Mouse (Mus musculus) forebrain, postnatal 0 days (tissue): ENCODE measurements around the gene Pigk. TPM values are rescaled to one million over a fixed set of nuclear protein-coding genes. Genes with fewer than 3 reads are reported as not detected.

Experiments used
- ATAC-seq: fragments of 200-750 bp; cut with Nextera tagmentation; 2 replicates; pipeline ENCODE4 v1.8.0; 2017; ENCODE audit warnings: mild to moderate bottlenecking, moderate library complexity
- DNase-seq: peaks from one replicate; pipeline ENCODE4 v3.0.0-alpha.2; 2015
- H3K27ac ChIP-seq: fragments of 300-500 bp; sonication (generic); 2 replicates; pipeline ENCODE4 v1.5.1; 2014; ENCODE audit warnings: low read depth, mild to moderate bottlenecking, antibody characterized with exemption, low read length, moderate library complexity, mixed read lengths
- H3K27me3 ChIP-seq: fragments of 300-500 bp; sonication (generic); 2 replicates; pipeline ENCODE4 v1.6.1; 2014; ENCODE audit warnings: mild to moderate bottlenecking, low read length, mixed read lengths; ENCODE audit not compliant: insufficient read depth
- H3K36me3 ChIP-seq: fragments of 300-500 bp; sonication (generic); 2 replicates; pipeline ENCODE4 v1.6.1; 2014; ENCODE audit warnings: mild to moderate bottlenecking, moderate library complexity; ENCODE audit not compliant: insufficient read depth
- H3K4me1 ChIP-seq: fragments of 300-500 bp; sonication (generic); 2 replicates; pipeline ENCODE4 v1.6.1; 2014; ENCODE audit warnings: antibody characterized with exemption; ENCODE audit not compliant: insufficient read depth
- H3K4me2 ChIP-seq: fragments of 300-500 bp; sonication (generic); 2 replicates; pipeline ENCODE4 v1.6.1; 2014; ENCODE audit warnings: low read depth, mild to moderate bottlenecking, moderate library complexity
- H3K4me3 ChIP-seq: fragments of 300-500 bp; sonication (generic); 2 replicates; pipeline ENCODE4 v1.5.1; 2014; ENCODE audit warnings: low read depth, low read length, mixed read lengths
- H3K9ac ChIP-seq: fragments of 300-500 bp; sonication (generic); 2 replicates; pipeline ENCODE4 v1.6.1; 2014; ENCODE audit warnings: mild to moderate bottlenecking
- H3K9me3 ChIP-seq: fragments of 300-500 bp; sonication (generic); 2 replicates; pipeline ENCODE4 v1.6.1; 2016; ENCODE audit warnings: low read length
- CTCF ChIP-seq: sonication (generic); IDR thresholded peaks from 2 replicates; pipeline ENCODE4 v1.5.1; 2016; ENCODE audit warnings: antibody characterized with exemption, control low read depth, low read depth
- WGBS: fragments of 180-500 bp; shearing (Covaris S2); extraction: QIAGEN DNeasy Blood & Tissue Kit; methylation state at CpG from one replicate; pipeline ENCODE4 v1.1.7; 2014; 5-methylcytosine and 5-hydroxymethylcytosine counted together
- polyA plus RNA-seq: library from polyadenylated mRNA; unstranded; fragments of >200 nt; fragmentation: Nextera tagmentation; extraction: Ambion mirVana; gene quantifications from 2 replicates; pipeline ENCODE4 v1.2.1, GENCODE M21; 2015
- total RNA-seq: library from RNA; depleted of rRNA; stranded (reverse); fragments of >200 nt; gene quantifications from 2 replicates; pipeline ENCODE4 v1.2.3, GENCODE M21; 2014

The Pigk gene
- total and polyA plus RNA-seq, 2 experiments from 2014 or later: 31.8 to 46.0 TPM

DNA sequence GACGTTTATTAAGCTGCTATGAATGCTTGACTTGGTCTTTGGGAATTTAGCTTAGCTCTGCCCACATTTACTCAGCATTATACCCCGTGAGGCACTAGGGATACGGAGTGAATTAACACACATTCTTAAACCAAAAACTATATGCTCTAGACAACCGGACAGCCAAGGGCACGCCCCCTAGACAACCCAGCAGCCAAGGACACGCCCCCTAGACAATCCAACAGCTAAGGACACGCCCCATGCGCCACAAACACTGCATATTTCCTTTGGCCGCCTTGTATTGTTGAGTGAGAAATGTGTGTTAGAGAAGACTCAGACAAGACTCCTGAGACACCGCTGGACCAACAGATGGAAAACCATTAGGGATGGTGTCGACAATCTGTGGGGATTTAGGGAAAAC lies 229.1 kb downstream of the Pigk start:
- H3K36me3 ChIP-seq: no peaks in the 10 kb centered on the region
- no peaks in the 10 kb centered on the region for H3K9me3 ChIP-seq
- no peak for TF ChIP-seq CTCF
- ATAC-seq (no peak), DNase-seq (no peak)
- H3K9ac ChIP-seq: no peak overlapping the region
- H3K27me3 ChIP-seq: no peaks in the 10 kb centered on the region
- H3K27ac ChIP-seq: no peak overlapping the region
- H3K4me1 ChIP-seq: no peaks in the 10 kb centered on the region; the same call in 1 of the 2 replicates
- H3K4me3 ChIP-seq: no peak overlapping the region
- 64% methylated on average over 11 of the region's 11 CpGs for WGBS
- no peak overlapping the region for H3K4me2 ChIP-seq

DNA sequence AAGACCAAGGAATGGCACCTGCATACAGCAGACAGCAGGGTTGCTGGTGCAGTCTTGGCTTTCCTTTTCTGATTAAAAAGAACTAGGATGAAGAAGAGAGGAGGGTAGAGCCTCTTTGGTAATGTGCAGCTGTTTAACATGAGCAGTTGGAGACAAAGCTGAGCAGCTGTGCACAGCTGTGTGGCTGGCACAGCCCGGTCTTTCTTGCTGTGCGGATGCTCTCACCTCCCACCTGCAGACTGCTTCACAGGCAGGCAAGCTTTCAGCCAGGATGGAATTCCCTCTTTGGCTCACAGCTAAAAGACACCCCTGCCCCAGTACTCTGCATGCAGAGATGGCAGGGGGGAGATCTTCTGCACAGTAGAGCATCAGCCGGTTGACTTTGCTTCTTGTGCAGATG lies 230.9 kb downstream of the Pigk start:
- H3K27me3 ChIP-seq: no peaks in the 10 kb centered on the region
- no peaks in the 10 kb centered on the region for H3K36me3 ChIP-seq
- WGBS: 72% methylated on average over 3 of the region's 3 CpGs
- no peak overlapping the region for H3K4me2 ChIP-seq
- no peak for TF ChIP-seq CTCF
- H3K9me3 ChIP-seq: no peaks in the 10 kb centered on the region
- H3K27ac ChIP-seq: no peak overlapping the region
- DNase-seq (no peak), ATAC-seq (0 out of 2 replicates have a peak, but pooled peaks have one; percentile 19)
- H3K9ac ChIP-seq: no peak overlapping the region
- no peaks in the 10 kb centered on the region; the same call in 1 of the 2 replicates for H3K4me1 ChIP-seq
- no peak overlapping the region for H3K4me3 ChIP-seq

DNA sequence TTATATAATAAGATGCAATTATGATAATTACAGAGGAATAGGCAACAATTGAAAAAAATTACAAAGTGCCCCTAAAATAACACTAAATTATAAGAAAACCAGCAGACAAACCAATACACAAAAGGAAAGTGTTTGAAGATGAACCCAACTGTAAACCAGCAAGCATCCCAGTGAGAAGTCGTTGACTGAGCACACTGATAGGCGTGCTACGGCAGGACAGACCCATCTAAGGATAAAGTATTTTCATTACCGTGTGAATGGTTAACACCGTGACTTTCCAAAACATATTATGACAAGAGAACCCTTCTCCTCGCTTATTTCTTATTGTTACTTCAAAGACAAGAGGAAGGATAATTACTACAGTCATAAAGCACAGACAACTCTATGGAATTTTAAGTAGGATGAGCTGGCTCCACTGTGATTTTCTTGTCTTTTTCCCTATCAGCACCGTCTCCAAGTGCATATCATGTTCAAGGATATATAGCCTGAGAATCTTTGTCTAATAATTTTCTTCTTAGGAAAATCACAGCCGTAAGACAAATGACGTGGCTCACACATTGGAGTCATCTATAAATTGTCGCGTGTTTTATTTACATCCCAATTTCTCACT lies 233.2 kb downstream of the Pigk start:
- ATAC-seq: peak; percentile 68; the same call in 1 of the 2 replicates

DNA sequence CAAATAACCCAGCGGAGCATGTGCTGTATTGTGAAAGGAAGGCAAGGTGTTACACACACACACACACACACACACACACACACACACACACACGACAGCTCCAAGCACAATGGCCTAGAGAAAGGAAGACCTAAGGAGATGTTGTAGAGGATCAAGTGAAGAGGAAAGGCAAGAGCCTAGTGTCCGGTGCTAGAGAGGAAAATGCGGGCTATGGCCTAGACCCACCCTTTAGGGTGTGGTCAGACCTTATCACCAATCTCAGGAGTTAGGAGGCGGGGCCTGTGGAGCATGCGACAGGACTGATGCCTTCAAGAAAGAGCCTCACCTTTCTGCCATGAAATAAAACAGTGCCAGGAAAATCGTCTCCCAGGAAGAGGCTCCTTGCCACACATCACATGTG lies 234.7 kb downstream of the Pigk start:
- H3K27ac ChIP-seq: no peak overlapping the region
- no peak for ATAC-seq
- H3K36me3 ChIP-seq: no peaks in the 10 kb centered on the region
- no peaks in the 10 kb centered on the region for H3K9me3 ChIP-seq
- no peak for DNase-seq
- 82% methylated on average over 7 of the region's 7 CpGs for WGBS
- TF ChIP-seq CTCF: no peak
- no peak overlapping the region for H3K4me3 ChIP-seq
- no peaks in the 10 kb centered on the region for H3K27me3 ChIP-seq
- H3K4me2 ChIP-seq: no peak overlapping the region
- H3K9ac ChIP-seq: no peak overlapping the region
- H3K4me1 ChIP-seq: no peaks in the 10 kb centered on the region; the same call in 1 of the 2 replicates

More for the DNA sequence above, 233.2 kb downstream of the Pigk start:
- Histone ChIP-seq H3K27me3 (no peaks in the 10 kb centered on the region), H3K4me1 (no peaks in the 10 kb centered on the region; the same call in 1 of the 2 replicates), H3K36me3 (no peaks in the 10 kb centered on the region), H3K4me3 (no peak overlapping the region), H3K9ac (no peak overlapping the region), H3K4me2 (no peak overlapping the region), H3K9me3 (no peaks in the 10 kb centered on the region), H3K27ac (peak overlapping the region; percentile 29; the same call in 1 of the 2 replicates)
- WGBS: 63% methylated on average over 11 of the region's 11 CpGs
- TF ChIP-seq CTCF: no peak
- DNase-seq: no peak

DNA sequence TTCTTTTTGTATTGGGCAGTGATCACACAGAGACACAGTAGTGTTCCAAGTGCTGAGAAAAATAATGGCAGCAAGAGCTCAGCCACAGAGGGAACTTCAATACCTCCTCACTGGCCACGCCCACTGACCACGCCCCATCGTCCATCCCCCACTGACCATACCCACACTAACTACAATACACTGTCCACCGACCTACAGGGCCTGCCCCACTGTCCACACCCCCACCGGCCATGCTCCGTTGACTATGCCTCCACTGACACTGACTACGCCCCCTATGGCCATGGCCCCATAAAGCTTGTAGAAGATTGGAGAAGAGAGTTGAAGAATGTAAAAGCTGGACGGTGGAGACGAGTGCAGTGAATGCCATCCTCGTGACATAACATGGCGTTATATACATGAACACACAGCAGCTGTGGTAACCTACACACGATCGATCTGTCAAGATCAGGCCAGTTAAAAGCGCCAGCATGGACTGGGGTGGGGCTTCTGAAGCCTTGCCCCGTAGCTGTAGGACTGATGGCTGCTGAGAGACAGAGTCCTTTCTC lies 235.4 kb downstream of the Pigk start:
- no peak overlapping the region for H3K27ac ChIP-seq
- H3K36me3 ChIP-seq: no peaks in the 10 kb centered on the region
- H3K27me3 ChIP-seq: no peaks in the 10 kb centered on the region
- no peaks in the 10 kb centered on the region for H3K9me3 ChIP-seq
- no peak for TF ChIP-seq CTCF
- no peak overlapping the region for H3K4me3 ChIP-seq
- H3K4me1 ChIP-seq: no peaks in the 10 kb centered on the region; the same call in 1 of the 2 replicates
- no peak overlapping the region for H3K9ac ChIP-seq
- no peak for DNase-seq
- WGBS: 94% methylated on average over 15 of the region's 15 CpGs
- H3K4me2 ChIP-seq: no peak overlapping the region
- ATAC-seq: no peak

DNA sequence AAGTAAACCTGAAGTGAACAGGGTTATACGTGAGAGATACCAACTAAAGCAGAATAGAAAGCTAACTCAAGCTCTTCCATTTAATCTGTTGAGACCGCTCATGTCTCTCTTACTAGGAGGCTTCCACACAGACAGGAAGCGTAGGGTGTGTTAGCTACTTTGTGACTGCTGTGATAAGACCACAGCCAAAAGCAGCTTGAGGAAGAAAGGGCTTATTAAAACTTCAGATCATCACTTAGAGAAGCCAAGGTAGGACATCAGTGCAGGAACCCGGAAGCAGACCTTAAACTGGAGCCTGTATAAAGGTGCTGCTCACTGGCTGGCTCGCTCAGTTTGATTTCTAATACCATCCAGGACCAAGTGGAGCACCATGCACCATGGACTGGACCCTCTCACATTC lies 236.4 kb downstream of the Pigk start:
- WGBS: 97% methylated on average over 5 of the region's 5 CpGs
- H3K9me3 ChIP-seq: no peaks in the 10 kb centered on the region
- H3K36me3 ChIP-seq: no peaks in the 10 kb centered on the region
- no peak for DNase-seq
- TF ChIP-seq CTCF: no peak
- H3K4me2 ChIP-seq: no peak overlapping the region
- H3K27me3 ChIP-seq: no peaks in the 10 kb centered on the region
- H3K4me3 ChIP-seq: no peak overlapping the region
- H3K27ac ChIP-seq: no peak overlapping the region
- H3K4me1 ChIP-seq: no peaks in the 10 kb centered on the region; the same call in 1 of the 2 replicates
- no peak for ATAC-seq
- no peak overlapping the region for H3K9ac ChIP-seq

DNA sequence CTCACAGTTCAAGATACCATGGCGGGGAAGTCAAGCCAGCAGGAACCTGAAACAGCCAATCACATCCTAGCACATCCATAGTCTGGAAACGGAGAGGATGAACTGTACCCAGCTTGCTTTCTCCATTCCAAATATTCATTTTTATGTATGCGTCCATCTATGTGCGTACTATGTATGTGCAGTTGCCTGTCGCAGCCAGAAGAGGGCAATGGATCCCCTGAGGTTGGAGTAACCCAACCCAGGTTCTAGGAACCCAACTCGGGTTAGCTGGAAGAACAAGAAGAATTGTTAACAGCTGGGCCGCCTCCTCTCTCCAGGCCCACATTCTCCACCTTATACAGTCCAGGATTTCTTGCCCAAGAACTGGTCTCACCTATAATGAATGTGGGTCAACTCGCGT lies 237.0 kb downstream of the Pigk start:
- TF ChIP-seq CTCF: peak; percentile 27; the same call in 1 of the 2 replicates
- H3K9me3 ChIP-seq: no peaks in the 10 kb centered on the region
- no peak overlapping the region for H3K9ac ChIP-seq
- H3K4me3 ChIP-seq: no peak overlapping the region
- no peaks in the 10 kb centered on the region; the same call in 1 of the 2 replicates for H3K4me1 ChIP-seq
- H3K27ac ChIP-seq: no peak overlapping the region
- ATAC-seq: no peak
- no peaks in the 10 kb centered on the region for H3K36me3 ChIP-seq
- no peak for DNase-seq
- no peak overlapping the region for H3K4me2 ChIP-seq
- 95% methylated on average over 9 of the region's 9 CpGs for WGBS
- H3K27me3 ChIP-seq: no peaks in the 10 kb centered on the region
